Mouse (Mus musculus) MEL (cell line): ENCODE measurements around the gene Ell2.

ENCODE experiments used
- HCFC1 ChIP-seq: IDR thresholded peaks from 2 replicates; pipeline ENCODE4 v1.6.1; 2012; ENCODE audit warnings: low read depth, mild to moderate bottlenecking, inconsistent platforms, low read length, improper control_type of control experiment, moderate library complexity
- MEF2A ChIP-seq: IDR thresholded peaks from 2 replicates; pipeline ENCODE4 v1.6.1; 2014; ENCODE audit warnings: low read depth, mild to moderate bottlenecking, inconsistent platforms, low read length, improper control_type of control experiment; ENCODE audit not compliant: poor library complexity, insufficient replicate concordance, severe bottlenecking; ENCODE audit errors: extremely low read depth
- POLR2AphosphoS5 ChIP-seq: IDR thresholded peaks from 2 replicates; pipeline ENCODE4 v1.6.1; 2012; ENCODE audit warnings: low read depth, borderline replicate concordance, mild to moderate bottlenecking, inconsistent platforms, low read length, moderate library complexity, mixed read lengths

GRCm38 (mm10) chr13:75779169-75779568, 72.6 kb downstream of the Ell2 start:
- no peak for TF ChIP-seq MEF2A
- TF ChIP-seq POLR2AphosphoS5 = no peak
- no peak for TF ChIP-seq HCFC1
